Mouse (Mus musculus): ENCODE data around the gene Pttg1.

Pttg1 gene

DNA sequence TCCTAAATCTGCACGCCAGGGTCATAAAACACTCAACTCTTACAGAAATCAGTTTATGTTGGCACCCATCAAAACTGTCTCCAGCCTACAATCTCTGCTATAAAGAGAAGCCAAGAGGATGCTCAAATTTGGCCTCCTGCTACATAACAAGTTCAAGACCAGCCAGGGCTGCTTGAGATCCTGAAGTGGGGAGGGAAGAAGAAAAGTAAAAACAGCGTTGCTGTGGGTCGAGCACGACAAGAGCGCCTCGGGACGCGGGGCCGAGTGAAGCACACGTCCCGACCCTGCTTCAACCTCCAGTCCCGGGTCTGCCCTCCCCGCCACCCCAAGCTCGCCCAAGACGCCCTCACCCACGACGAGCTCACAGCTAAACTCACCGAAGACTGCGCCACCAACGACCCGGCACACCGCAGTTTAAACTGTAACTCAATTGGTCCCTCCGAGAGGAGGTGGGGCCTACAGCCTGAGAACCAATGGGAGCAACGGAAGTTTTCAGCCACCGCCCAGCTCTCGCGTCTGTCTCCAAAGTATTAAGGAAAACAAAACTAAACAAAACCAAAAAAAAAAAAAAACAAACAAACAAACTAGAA lies at the start of gene Pttg1:
Gene Pttg1, minus strand, starts transcription at position 428 of the 590 bp plus-strand sequence.
- peak; percentile 63 to 74 for DNase-seq (ENCODE audit: low spot score in 2 of 2)

DNA sequence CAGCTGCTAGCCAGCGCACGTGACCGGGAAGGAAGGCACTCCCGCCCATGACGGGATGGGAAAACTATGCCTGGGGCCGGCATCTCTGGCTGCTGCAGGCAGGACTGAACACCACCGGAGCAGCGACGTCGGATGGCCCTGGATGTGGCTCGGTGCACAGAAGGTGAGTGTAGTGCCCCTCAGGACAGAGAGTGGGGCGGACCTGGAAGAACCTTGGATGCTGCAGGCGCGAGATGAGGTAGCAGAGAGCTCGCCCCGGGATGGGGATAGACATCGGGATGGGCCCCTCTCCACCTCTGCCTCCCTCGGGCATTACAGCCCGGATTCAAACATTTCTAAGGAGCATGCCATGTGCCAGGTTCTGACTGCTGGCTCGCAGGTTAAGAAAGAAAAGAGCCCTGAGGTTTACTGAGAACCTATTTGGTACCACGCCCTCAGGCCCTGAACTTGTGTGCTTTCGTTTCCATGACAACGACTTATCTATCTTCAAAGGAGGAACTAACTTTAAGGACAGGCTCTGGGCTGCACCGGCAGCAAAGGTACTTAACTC lies 48.2 kb upstream of the Pttg1 start, which contains the start of gene C1qtnf2:
Gene C1qtnf2, plus strand, starts transcription at position 52 of the 550 bp plus-strand sequence.
- no peak for DNase-seq (ENCODE audit: low spot score in 2 of 2)

DNA sequence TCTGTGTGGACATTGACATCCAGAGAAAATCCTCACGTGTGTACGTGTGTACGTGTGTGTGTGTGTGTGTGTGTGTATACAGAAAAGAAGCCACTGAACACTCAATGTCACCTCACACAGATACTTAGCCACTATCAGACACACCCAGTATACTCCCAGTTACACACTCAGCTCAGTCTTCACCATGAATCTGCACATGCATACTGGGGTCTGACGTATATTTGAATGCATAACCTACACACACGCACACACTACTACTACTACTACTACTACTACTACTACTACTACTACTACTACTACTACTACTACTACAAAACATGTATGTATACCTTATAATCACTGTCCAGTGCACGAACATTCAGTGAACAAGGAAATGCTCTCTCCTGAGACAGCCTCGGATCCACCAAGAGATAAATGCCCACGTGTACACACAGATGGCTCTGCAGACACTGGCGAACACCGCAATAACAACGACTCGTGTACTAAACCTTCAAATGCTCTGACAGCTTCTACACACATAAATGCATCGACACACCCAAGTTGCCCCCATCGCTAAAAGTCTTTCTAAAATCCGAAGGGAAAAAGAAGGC lies 47.7 kb upstream of the Pttg1 start:
- DNase-seq (ENCODE audit: low spot score in 2 of 2): no peak

DNA sequence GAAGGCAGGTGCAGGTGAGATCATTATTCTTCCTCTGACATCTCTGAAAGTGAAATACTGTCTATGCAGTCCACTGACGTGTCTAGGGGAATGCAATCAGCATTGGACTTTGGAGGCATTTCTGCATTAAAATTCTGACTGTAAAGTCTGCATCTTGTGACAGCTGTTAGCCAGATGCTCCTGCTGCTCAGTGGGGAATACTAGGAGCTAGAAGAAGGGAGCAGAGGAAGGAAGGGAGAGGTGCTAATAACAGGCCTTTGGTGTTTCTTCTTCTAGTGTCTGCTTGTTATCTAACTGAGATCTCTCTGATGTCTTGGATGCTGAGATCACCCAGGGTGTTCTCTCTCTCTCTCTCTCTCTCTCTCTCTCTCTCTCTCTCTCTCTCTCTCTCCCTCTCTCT lies 47.1 kb upstream of the Pttg1 start:
- DNase-seq (ENCODE audit: low spot score in 2 of 2): no peak

DNA sequence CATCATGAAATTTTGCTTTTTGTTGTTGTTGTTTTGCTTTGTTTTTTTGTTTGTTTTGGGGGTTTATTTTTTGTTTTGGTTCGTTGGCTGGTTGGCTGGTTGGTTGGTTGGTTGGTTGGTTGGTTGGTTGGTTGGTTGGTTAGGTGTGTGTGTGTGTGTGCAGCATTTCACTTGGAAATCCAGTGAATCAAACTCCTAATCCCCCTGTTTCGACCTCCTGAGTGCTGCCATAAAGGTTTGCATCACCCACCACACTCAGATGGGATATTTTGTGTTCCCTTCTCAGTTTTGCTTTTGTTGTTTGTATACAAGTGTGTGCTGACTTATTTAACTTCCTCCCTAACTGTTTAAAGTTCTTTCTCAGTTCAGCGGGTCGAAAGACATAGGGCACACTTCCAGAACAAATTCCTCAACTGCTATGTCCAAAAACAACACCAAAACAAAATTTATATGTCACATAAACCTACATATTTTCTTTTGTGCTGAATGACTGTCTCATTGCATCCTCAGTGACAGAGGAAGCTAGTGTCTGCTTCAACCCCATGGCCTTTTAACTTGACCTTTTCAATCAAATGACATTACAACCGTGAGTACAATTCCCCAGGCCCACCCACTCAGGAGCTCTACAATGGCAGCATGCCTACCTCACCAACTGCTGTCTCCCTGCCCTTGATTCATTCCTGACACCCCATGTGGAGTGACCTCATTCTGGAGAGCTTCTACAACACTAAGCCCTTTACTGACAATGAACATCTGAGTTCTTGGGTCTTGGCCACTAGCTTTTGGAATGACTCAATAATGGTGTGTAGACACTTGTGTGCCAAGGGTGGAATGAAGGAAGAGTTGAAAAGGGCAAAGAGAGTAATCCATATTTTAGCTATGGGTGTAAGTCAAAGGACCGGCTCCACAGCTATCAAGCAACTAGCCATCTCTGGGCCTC lies 45.1 kb upstream of the Pttg1 start:
- DNase-seq (ENCODE audit: low spot score in 2 of 2): no peak

DNA sequence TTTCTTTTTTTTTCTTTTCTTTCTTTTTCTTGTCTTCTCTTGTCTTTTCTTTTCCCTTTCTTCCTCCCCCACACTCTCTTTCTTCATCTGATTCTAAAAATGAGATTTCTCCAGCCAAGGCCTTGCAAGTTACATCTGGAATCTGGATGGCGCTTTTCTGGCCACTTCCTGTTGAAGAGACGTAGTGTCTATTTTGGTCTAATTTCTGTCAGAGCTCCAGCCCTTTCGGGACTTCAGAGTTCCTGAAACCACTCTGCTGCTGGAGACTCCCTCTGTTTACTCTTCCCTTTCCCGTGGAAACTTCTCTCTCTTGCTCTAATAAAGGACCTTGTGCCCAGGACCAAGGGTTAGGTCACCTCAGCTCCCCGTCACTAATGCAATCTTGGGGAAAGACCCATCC lies 44.1 kb upstream of the Pttg1 start:
- DNase-seq (ENCODE audit: low spot score in 2 of 2): no peak

DNA sequence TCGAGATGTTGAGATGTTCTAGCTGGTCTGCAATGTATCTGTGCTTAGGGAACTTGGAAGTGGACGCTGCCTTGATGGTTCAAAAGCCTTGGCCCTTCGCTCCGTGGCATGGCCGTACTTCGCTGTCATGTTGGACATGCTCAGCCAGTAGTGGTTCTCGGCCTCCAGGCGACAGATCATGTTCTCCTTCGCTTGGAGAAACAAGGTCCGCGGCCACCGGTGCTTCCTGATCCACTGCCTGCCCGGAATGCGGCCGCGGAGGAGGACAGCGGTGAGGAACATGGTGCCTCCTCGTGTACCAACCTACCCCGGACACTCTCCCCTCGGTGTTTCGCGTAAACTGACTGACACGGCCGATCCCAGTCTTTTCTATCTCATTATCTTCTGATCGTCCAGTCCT lies 37.2 kb upstream of the Pttg1 start:
- no peak for DNase-seq (ENCODE audit: low spot score in 2 of 2)

DNA sequence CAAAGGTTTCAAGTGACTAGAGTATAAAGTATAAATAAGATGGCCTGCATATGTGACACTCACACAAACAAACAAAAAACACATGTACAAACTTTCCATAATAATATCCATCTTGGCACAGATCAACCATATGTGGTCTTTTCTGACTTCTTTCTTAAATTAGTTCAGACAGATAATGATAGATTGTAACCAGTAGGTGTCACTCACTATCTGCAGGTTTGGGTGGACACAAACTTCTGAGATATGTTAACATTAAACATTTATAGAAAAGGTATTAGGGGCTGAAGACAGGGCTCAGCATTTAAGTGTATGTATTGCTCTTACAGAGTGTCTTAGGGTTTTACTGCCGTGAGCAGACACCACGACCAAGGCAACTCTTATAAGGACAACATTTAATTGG lies 26.2 kb upstream of the Pttg1 start:
- DNase-seq (ENCODE audit: low spot score in 2 of 2): no peak

DNA sequence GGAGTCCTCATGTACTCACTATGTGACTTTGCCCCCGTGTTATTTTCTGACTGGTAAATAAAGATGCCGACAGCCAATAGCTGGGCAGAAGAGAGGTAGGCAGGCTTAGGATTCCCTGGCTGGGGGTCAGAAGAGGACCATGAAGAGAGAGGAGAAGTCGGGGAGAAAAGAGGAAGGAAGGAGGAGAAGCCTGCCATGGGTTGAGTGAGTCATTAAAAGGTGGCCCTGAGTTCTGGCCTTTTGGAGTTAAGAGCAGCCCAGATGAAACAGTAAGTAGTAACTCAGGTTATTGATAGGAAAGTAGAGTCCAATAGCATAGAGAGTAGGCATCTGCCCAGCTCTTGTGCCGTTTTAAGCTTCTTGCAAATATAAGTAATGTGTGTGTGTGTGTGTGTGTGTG lies 25.3 kb upstream of the Pttg1 start:
- no peak for DNase-seq (ENCODE audit: low spot score in 2 of 2)

DNA sequence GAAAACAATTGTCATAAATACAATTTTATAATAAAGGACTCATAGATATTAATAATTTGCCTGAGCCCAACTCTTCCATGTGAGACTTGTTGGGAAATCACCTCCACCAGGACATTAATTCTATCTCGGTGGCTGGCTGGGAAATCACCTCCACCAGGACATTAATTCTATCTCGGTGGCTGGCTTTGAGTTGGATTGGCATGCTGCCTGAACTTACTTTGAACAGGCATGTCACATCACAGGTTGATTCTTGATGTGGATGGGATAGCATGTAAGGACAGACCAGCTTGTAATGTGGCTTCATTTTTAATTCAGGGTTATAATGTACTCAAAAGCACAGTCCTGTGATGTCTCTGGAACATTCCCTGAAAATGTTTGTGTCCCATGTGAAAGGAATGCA lies 23.9 kb upstream of the Pttg1 start:
- no peak for DNase-seq (ENCODE audit: low spot score in 2 of 2)

DNA sequence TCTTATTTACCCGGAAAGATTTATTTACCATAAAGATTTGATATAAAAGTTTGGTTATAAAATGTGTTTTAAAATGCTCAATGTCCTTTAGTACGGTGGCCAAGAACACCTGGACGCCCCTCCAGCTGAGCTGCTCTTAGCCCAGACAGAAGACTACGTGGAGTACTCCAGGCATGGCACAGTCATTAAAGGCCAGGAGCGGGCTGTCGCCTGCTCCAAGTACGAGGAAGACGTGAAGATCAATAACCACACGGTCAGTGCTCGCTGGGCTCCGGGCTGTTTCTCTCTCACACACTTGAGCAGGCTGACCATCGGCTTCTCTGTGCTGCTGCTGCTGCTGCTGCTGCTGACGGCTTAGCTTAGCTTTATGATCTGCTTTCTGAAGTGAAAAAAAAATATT lies 17.1 kb upstream of the Pttg1 start:
- no peak for DNase-seq (ENCODE audit: low spot score in 2 of 2)

DNA sequence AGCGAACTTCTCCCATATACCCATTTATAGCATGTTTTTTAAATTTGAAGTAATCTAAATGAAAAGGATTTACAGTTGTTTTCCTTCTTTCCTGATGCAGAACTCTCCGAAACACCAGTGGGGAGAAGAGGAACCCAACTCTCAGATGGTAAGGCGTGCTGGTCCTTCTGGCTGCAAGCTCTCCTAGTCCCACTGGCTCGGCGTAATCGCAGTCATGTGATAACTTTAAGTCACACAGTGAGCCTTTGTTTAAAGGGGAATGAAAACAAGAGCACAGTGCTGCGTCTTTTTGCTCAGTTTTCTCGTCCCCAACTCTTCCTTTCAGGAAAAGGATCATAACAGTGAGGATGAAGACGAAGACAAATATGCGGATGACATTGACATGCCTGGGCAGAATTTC lies 15.1 kb upstream of the Pttg1 start:
- DNase-seq (ENCODE audit: low spot score in 2 of 2): no peak

DNA sequence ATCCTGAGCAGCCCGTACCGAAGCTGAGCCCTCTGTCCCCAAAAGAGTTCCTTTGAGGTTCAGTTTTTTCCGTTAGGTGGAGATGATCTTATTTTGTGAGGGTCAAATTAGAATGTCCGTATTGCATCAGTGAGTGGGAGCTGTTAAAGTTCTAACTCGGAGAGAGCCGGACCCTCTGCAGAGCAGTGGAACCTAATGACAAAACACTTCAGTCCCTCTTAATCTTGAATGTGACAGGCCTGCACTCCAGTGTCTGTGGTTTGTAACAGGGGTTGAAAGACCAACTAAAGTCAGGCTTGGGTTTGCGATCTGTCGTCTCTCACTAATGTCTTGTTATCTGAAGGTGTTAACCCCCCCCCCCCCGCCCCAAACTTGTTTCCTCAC lies 8.0 kb upstream of the Pttg1 start:
- no peak for DNase-seq (ENCODE audit: low spot score in 2 of 2)

DNA sequence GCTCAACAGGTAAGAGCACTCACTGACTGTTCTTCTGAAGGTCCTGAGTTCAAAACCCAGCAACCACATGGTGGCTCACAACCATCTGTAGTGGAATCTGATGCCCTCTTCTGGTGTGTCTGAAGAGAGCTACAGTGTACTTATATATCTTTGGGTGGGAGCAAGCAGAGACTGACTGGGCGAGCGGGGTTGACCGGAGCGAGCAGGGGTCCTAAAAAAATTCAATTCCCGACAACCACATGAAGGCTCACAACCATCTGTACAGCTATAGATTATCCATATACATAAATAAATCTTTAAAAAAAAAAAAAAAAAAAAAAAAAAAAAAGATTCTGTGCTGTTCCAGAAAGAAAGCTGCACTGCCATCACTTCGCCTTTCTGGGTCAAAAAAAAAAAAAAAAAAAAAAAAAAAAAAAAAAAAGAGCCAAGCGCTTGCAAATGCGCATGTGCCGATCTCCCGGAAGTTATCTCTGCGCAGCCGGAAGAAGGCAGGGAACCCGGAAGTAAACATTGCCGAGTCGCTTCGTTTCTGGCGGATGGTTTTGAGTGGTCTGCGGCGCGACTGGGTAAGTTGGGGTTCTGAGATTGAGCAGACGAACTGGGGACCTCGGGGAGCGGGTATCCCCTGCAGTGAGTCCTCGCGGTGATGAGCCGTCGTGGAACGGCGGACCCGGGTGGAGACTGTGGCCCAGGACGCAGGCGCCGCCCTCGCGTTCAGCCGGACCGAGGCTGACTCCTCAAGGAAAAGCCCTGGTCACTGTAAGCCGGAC lies 7.4 kb upstream of the Pttg1 start, which contains the start of gene Slu7:
Gene Slu7, plus strand, starts transcription at position 491 of the 770 bp plus-strand sequence.
- DNase-seq (ENCODE audit: low spot score in 2 of 2): peak; percentile 32 to 65

DNA sequence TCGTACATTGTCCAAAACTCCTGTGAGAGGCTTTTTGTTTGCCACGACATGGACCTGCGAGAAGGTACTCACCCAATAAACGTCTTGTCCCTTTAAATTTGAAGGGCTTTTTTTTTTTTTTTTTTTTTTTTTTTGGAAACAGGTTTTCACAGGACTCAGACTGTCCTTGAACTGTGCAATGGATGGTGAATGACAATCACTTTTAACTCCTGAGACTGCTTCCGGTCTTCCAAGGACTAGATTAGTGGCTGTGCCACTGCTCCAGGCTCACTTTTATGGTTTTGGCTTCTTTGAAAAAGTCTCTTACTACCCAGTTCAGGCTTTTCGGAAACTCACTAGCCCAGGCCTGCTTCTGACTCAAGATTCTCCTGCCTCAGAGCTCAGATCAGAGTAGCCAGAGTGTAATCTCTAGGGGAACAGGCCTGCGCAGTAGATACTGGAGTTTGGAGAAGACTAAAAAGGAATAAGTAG lies 398 bp upstream of the Pttg1 start:
- peak in 1 of 2 experiments; percentile 12 for DNase-seq (ENCODE audit: low spot score in 2 of 2)

DNA sequence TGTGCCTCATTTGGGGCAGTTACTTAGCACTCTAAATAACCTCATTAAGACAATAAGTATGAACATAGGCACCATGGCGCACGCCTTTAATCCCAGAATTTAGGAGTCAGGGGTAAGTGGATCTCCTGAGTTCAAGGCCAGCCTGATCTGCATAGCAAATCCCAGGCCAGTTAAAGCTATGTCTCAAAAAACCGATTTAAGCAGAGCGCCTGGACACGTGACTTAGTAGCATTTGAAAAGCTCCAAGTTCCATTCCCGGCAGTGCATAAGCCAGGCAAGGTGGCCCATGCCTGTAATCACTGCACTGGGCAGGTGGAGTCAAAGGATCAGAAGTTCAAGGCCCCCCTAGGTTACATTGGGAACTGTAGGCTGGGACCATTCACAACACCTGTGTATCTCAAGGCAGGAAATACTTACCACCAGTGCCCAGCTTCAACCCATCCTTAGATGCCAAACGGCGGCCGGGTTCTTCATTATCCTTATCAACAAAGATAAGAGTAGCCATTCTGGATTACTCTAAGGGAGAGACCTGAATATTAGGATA lies 813 bp downstream of the Pttg1 start:
- no peak for DNase-seq (ENCODE audit: low spot score in 2 of 2)

DNA sequence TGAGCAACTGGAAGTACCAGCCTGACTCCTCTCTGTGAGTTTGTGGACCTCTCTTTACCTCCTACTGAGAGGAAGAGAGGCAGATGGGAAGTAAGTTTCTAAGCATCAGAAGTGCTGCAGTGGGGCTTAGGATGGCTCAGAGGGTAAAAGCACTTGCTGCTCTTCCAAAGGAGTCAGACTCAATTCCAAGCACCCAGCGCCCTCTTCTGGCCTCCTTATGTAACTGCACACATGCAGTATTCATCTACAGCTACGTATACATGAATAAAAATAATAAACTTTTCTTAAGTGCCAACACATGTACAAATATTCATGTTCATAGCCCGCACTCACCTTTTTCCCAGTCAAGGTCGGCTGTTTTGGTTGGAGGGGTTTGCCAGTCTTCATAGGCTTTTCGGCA lies 1.7 kb downstream of the Pttg1 start:
- DNase-seq (ENCODE audit: low spot score in 2 of 2): no peak

DNA sequence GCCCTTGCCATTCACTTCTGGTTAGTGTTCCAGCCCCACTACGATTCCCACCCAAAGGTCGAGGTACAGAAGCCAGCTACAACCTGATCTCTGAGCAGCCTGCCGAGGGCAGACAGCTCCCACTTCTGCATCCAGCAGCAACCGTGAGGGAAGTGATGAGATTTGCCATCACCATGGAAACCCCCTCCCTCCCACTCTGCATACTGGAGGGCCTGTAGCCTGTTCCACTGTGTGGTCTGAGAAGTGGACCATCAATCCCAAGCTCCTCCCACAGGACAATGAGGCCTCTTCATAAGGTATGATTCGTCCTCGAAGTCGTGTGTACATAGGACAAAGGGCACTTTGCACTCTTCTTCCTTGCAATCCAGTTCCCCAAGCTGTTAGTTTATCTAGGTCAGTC lies 8.8 kb downstream of the Pttg1 start:
- DNase-seq (ENCODE audit: low spot score in 2 of 2): no peak

DNA sequence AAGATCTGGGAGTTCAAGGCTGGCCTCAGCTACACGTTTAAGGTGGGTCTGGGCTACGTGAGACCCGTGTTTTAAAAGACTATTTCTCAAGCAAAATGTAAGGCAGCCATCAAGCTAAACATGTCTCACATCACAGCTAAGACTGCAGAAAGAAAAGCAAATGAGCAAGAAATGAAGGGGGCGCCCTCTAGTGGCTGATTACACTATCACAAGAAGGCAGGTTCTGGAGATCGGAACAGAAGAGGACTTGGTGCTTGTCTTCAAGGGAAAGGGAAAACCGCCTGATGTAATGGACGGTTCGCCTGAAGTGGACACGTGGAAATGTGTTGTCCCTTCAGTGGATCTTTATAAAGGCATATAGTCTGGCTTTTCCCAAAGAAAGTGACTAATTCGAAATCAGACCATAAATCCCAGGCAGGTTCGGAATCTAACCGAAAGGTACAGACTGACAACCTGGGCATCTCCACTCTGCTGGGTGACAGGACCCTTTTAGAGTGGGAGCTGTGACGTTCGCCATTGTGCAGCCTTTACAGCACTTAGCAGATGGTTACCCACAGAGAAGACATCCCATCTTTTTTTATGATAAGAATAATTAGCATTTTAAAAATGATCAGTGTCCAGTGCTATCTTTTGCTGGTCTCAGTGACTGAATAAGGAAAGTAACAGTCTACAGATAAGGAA lies 13.1 kb downstream of the Pttg1 start:
- peak; percentile 33 to 71 for DNase-seq (ENCODE audit: low spot score in 2 of 2)

DNA sequence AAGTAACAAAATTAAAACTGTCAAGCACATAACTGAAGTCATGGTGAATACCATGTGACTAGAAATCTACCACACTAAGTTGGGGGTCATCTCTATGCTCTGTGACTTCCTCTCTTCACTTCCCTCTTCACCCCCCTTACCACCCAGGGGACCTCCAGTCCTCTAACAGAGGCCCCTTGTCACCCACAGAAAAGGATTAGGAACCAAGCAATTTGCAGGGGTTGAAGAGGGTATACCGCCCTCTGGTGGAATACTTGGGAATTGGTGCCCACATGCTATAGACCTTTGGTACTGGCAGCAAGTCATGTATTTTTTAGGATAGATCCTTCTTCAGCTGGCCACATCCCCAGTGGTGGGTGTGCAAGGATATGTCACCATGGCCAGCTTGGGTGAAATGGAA lies 14.6 kb downstream of the Pttg1 start:
- peak; percentile 62 to 73 for DNase-seq (ENCODE audit: low spot score in 2 of 2)

DNA sequence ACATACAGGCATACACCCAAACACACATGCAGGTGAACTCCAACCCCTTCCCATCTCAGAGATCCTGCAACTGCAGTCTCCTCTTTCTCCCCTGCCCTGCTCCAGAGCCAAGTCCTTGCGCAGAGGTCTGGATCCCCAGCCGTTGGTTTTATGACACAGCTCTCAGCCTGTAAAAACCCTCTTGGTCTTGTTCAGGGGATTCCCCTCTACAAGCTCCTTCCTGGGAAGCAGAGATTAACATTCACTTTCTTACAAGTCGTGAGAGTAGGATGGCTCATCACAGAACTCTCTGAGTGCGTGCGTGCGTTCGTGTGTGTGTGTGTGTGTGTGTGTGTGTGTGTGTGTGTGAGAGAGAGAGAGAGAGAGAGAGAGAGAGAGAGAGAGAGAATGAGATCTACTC lies 15.8 kb downstream of the Pttg1 start:
- no peak for DNase-seq (ENCODE audit: low spot score in 2 of 2)

All from spleen, postnatal 14 days (tissue).